Mouse (Mus musculus): Measurements from ENCODE around the gene Nlrp6.

Gene Nlrp6

GRCm38 (mm10) chr7:140912846-140913482, 7.7 kb upstream of the Nlrp6 start:
- DNase-seq, result no peak

GRCm38 (mm10) chr7:140914031-140914690, 6.5 kb upstream of the Nlrp6 start:
- no peak for DNase-seq

GRCm38 (mm10) chr7:140919911-140920310, 791 bp upstream of the Nlrp6 start:
- no peak for DNase-seq

- no peak for DNase-seq
Measured at GRCm38 (mm10) chr7:140921225-140921975, 698 bp downstream of the Nlrp6 start.

- peak; percentile 25 for DNase-seq
Measured at GRCm38 (mm10) chr7:140922398-140923069, 1.8 kb downstream of the Nlrp6 start.

GRCm38 (mm10) chr7:140923070-140923775, 2.5 kb downstream of the Nlrp6 start:
- DNase-seq, result no peak

GRCm38 (mm10) chr7:140927181-140927580, 6.5 kb downstream of the Nlrp6 start:
- DNase-seq, result no peak

GRCm38 (mm10) chr7:140938436-140938835, 17.7 kb downstream of the Nlrp6 start:
- no peak for DNase-seq

- no peak for DNase-seq
Measured at GRCm38 (mm10) chr7:140938896-140939295, 18.2 kb downstream of the Nlrp6 start.

- peak; percentile 47 for DNase-seq
Measured at GRCm38 (mm10) chr7:140939669-140940171, 19.0 kb downstream of the Nlrp6 start.

GRCm38 (mm10) chr7:140941222-140942051, 20.7 kb downstream of the Nlrp6 start, which contains the start of gene Pgghg:
TSS of gene Pgghg (plus strand) at chr7:140941391.
- peak; percentile 87 for DNase-seq

GRCm38 (mm10) chr7:140942341-140942740, 21.6 kb downstream of the Nlrp6 start:
- DNase-seq, result no peak

GRCm38 (mm10) chr7:140942811-140943210, 22.1 kb downstream of the Nlrp6 start:
- no peak for DNase-seq

GRCm38 (mm10) chr7:140943356-140943755, 22.7 kb downstream of the Nlrp6 start:
- no peak for DNase-seq

- DNase-seq, result no peak
Measured at GRCm38 (mm10) chr7:140944236-140944635, 23.5 kb downstream of the Nlrp6 start.

GRCm38 (mm10) chr7:140945247-140945646, 24.5 kb downstream of the Nlrp6 start:
- no peak for DNase-seq

GRCm38 (mm10) chr7:140946311-140946710, 25.6 kb downstream of the Nlrp6 start:
- no peak for DNase-seq

GRCm38 (mm10) chr7:140946980-140947379, 26.3 kb downstream of the Nlrp6 start:
- DNase-seq, result no peak

- no peak for DNase-seq
Measured at GRCm38 (mm10) chr7:140948161-140948560, 27.5 kb downstream of the Nlrp6 start.

- DNase-seq, result no peak
Measured at GRCm38 (mm10) chr7:140949255-140949654, 28.6 kb downstream of the Nlrp6 start.

- no peak for DNase-seq
Measured at GRCm38 (mm10) chr7:140949824-140950530, 29.3 kb downstream of the Nlrp6 start, which contains the start of gene Ifitm5. TSS of gene Ifitm5 (minus strand) at chr7:140950291.
